Mouse (Mus musculus) olfactory bulb, adult 2 months (tissue): ENCODE measurements around the gene Nutf2.

Source experiments
- CTCF ChIP-seq: fragments of 200-500 bp; IDR thresholded peaks from 2 replicates; pipeline ENCODE4 v1.5.1; 2012; ENCODE audit warnings: low read depth, mild to moderate bottlenecking, low read length, moderate library complexity; ENCODE audit not compliant: insufficient read depth
- POLR2A ChIP-seq: fragments of 200-500 bp; IDR thresholded peaks from 2 replicates; pipeline ENCODE4 v1.6.1; 2012; ENCODE audit warnings: mild to moderate bottlenecking, low read depth, low read length, moderate library complexity; ENCODE audit not compliant: insufficient read depth

DNA sequence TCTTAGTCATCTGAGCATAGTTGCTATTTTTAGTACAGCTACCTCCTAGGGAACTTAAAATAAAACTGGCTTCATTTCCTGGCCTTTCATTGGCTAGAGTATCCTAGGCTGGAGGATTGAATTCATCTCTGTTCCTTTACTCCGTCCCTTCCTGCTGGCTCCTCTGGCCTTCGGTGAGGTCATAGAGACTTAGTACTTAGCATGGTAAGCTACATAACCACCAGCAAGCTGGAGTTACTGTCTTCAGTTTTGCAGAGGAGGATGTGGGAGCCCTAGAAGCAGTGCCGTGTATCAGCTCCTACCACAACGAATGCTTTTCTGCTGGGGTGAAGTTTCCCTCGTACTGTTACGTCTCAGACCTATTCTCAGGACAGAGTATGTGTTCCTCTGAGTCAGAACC, 13.9 kb downstream of the Nutf2 start:
- TF ChIP-seq CTCF: no peak
- TF ChIP-seq POLR2A: no peak
